Mouse (Mus musculus) induced T-regulatory cell, adult 2 months (primary cell): Measurements from ENCODE around the gene Olfr976.
"Not testable (repeated sequence)": the region's sequence is repeated elsewhere in the genome, so short reads cannot be mapped to it uniquely, and the experiment has no call there.

Experiments used
- DNase-seq: peaks from one replicate; pipeline ENCODE4 v3.0.0-alpha.2; 2012; ENCODE audit warnings: low read depth

Gene Olfr976

DNA sequence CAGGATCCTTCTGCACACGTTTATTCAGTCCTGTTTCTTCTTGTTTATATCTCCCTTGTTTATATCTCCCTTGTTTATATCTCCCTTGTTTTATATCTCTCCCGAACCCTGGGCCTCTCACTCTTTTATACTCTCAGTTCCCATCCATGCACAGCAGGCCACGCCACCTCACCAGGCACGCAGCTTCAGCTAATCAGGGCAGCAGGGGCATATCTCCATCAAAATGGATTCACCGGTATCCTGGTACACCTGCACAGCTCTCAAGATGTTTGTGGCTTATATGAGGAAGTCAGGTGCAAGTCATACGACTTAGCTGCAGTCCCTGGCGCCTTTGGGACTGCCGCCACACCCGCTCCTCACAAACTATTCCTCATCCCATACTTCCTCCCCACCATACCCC lies at the start of gene Olfr976:
Gene Olfr976, minus strand, starts transcription at position 101 of the 400 bp plus-strand sequence.
- not testable (repeated sequence) for DNase-seq

DNA sequence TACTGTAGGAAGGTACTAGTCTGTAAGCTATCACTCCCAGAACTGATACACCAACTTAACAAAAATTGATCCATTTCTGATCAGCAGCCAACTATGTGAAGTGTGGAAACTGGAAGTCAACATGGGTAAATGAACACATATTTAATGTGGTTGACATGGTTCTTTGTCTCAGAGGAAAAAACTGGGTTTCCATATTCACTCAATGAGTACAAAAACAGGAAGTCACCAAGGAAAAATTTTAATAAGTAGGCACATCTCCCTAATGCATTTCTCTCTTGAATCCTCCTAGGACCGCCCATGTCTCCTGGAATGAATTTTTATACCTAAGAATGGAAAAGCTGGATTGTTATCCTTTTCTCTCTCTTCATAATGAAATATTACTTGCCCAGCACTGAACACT lies 48.5 kb upstream of the Olfr976 start, which contains the start of gene Olfr980:
Gene Olfr980, minus strand, starts transcription at position 101 of the 400 bp plus-strand sequence.
- DNase-seq: no peak

DNA sequence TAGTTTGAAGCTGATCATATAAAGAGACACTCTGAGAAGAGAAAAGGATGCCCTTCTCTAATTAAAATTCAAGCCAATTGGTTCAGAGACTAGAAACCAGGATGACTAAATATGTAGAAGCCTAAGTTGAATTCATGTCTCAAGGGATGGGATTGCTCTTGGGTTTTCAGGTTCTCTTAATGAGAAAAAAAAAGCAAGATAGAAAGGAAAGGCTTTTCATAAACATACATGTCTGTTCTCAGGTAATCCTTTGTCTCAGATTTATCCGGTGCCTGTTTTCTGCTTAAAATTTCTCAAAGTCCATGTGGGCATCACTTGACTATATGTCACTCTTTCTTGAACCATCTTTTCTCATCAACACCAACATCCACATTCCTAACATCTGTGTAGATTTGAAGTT lies 42.4 kb upstream of the Olfr976 start, which contains the start of gene Olfr979:
Gene Olfr979, minus strand, starts transcription at position 101 of the 400 bp plus-strand sequence.
- DNase-seq: no peak

DNA sequence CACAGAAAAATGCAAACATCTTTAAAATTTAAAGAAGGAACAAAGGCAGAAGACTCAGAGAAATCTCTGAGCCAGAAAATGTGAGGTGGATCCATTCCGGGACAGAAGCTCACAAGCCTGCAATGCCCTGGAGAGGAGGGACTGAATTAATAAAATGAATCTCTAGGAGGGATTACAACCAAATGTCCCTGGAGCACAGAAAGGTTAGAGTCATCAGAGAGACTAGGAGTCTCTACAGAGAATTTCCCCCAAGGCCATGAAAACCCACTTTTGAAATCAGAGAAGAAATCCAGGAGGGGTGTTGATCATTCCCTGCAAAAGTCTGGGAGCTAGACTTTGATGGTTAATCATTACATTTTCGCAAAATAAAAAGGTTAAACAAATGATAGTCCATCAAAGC lies 30.9 kb upstream of the Olfr976 start, which contains the start of gene Olfr978:
Gene Olfr978, plus strand, starts transcription at position 301 of the 400 bp plus-strand sequence.
- DNase-seq: no peak

DNA sequence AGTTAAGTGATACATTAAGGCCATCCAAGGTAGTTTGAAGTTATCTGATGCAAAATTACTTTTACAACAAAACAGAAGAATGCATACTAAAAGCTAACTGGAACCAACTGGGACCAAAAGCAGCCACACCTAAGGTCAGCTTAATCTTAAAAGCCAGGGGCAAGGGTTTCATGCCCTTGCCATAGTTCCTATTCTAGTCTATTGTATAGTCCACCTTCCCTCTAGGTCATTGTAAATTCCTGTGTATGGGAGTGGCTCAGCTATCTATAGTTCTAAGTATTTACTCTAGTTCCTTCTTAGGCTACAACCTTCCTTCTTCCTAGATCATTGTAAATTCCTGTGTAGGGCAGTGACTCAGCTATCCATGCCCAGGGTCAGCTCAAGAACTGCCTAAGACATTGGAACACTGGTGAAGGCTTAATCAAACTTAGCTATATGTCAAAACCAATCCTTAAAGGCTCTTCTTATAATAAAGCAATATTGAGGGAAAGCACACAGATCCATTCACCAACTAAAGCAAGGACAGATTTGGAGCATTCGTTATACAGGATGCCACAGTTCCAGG lies 15.7 kb upstream of the Olfr976 start:
- not testable (repeated sequence) for DNase-seq

DNA sequence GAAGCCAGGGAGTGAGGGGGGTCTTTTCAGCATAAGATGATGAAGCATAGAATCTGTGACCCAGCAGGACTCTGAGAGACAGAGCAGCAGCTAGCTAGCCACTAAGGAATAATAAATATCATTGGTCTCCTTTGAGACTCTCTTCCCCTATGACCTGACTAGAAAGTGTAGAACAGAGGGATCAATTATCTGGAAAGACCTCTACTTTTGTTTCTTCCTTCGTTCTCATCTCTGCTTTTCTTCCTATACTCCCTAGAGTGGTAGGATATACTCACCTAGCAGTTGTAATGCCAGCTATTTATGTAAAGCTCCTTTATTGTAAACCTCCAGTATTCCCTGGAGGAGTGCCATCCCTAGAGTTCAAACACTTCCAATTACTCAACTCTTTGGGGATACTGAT lies 9.0 kb downstream of the Olfr976 start, which contains the start of gene Olfr975:
Gene Olfr975, minus strand, starts transcription at position 101 of the 400 bp plus-strand sequence.
- no peak for DNase-seq

DNA sequence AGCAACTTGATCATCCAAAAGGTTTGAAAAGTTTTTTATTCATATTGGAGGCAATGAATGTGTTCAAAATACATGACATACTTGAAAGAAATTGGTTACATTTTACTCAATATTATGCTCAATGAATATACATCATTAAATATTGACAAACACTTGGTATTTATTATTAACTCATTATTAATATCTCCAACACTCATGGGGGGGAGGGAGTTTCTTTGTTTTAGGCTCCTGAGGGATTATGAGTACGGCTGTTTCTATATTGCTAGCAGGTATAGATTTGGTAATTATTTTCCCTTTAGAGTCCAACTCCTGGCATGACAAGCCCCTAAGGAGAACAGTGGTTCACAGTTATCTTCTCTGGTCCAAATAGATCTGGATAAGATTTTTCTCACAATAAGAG lies 23.7 kb downstream of the Olfr976 start, which contains the start of gene Olfr974:
Gene Olfr974, plus strand, starts transcription at position 301 of the 400 bp plus-strand sequence.
- DNase-seq: no peak

DNA sequence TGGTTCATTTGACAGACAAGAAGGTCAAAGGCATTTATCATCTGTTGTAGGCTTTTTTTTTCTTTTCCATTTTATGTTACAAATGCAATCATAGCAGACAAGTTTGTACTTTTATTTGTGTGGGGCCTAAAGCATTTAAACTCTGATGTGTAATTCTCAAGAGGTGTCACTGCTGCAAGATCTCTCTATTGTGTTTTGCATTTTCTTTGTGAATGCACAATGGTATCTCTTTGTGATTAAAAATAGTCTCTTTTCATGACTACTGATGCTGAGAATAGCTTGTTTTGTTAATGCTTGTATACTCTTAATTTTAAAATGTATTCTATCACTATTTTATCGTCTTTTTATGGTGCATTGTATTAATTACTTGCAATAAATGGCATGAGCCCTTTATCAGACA lies 32.1 kb downstream of the Olfr976 start:
- not testable (repeated sequence) for DNase-seq

DNA sequence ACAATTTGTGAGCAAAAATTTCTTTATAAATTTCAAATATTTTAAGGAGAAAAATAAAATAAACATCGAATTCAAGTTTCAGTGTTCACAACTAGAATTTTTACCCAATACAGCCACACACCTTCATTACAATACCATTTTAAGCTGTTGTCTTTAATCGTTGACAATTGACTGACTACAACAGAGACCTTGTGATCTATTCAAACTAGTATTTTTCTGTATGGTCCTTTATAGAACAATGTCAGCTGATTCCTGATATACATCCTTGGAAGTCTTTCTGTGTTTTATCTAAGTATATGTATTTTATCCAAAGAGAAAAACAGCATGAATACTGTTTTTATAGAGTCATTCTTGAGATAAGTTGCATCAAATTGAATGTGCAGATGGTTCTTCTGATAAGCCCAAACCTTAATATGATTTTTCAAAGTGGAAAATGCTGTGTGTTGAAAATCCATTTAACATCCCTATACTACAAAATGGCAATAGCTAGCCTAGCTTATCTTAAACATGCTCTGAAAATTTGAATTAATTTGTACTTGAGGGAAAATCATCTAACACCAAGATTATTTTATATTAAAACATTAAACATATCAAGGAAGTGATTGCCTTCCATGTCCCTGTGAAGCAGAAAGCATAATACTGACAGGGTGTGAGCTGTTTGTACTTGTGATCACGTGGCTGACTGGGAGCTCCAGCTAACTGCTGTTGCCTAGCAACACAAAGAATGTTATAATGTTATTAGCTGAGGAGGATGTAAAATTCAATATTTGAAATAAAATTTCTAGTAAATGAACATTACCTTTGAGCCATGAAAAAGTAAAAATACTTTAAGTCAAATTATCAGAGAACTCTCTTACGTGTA lies 32.7 kb downstream of the Olfr976 start:
- not testable (repeated sequence) for DNase-seq

DNA sequence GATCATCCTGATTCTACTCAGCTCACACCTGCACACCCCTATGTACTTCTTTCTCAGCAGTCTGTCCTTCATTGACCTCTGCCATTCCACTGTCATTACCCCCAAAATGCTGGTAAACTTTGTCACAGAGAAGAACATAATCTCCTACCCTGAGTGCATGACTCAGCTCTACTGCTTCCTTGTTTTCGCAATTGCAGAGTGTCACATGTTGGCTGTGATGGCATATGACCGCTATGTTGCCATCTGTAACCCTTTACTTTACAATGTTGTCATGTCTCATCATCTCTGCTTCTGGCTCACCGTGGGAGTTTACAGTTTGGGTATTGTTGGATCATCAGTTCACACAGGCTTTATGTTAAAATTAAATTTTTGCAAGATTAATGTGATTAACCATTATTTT lies 51.0 kb downstream of the Olfr976 start:
- DNase-seq: no peak

DNA sequence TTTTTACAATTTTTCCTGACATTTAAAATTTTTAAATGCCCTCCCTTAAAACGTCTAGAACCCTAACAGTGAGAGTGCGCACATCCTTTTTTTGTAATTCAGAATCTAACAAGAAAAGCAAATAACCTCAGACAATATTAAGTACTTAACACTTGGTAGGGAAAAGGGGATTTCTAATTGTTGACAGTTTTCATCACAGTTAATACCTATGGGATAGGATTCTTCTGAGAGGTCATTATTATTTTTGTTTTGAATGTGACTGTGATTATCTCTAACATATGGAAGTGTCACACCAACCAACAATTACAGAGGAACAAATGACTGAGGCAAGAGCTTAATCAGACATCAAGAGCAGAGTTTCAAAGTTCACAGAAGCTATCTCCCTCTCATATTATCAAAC lies 53.9 kb downstream of the Olfr976 start, which contains the start of gene Olfr229:
Gene Olfr229, plus strand, starts transcription at position 301 of the 400 bp plus-strand sequence.
- no peak for DNase-seq

DNA sequence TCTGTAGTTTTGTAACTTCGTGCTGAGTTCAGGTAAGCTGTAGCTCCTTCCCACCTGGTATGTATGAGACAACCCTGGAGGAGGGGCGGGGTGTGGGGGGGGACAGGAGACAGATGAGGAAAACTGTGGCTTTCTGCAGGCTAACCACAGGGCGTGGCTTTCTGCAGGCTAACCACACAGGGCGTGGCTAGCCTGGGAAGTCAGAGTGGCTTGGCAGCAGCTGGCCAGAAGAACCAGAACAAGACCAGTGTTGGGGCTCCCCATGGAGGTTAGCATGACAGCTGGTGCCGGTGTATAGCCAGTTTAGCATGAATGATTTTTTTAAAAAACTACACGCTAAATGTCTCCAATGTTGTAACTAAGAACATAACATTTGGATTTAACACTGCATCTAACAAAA lies 55.8 kb downstream of the Olfr976 start:
- DNase-seq: no peak
